Mouse (Mus musculus): ENCODE measurements around the gene Thnsl1.

Gene Thnsl1

GRCm38 (mm10) chr2:21244104-21244503 lies 38.6 kb downstream of the Thnsl1 start:
- 89% methylated on average over 4 of the region's 6 CpGs for WGBS

- WGBS, result 53% methylated on average over 4 of the region's 4 CpGs
Observed at GRCm38 (mm10) chr2:21244986-21245385, 39.5 kb downstream of the Thnsl1 start.

DNA sequence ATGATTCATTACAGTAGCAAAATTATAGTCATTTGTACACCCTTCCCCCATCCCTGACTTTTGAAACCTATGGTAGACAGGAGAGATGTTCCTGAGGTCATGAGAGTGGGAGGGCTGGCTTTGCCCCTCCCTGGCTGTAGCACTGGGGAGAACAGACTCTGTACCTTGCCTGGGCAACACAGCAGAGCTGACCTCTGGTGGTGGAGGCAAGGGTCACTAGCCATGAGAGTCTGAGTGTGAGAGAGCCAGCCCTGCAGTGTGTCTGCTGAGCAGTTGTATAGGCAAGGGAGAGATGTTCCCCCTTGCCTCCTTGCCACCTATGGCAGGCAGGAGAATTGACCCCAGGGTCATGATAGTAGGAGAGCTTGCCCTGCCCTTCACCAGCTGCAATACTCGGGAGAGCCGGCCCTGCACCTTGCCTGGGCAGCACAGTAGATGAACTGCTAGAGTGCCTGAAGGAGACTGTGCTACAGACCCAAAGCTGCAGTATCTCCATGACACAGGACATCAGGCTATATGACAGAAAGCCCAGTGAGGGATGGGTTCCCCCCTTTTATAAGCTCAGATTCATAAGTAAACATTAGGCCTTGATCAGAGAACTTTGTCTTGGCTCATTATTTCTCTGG lies 40.1 kb downstream of the Thnsl1 start:
- 90% methylated on average over 2 of the region's 2 CpGs for WGBS

- 72% methylated on average over 3 of the region's 3 CpGs for WGBS
Observed at GRCm38 (mm10) chr2:21253644-21254043, 48.1 kb downstream of the Thnsl1 start.

- 74% methylated on average over 4 of the region's 4 CpGs for WGBS
Observed at GRCm38 (mm10) chr2:21258281-21258680, 52.8 kb downstream of the Thnsl1 start.

- WGBS, result 74% methylated on average over 5 of the region's 5 CpGs
Observed at GRCm38 (mm10) chr2:21259081-21259480, 53.6 kb downstream of the Thnsl1 start.

DNA sequence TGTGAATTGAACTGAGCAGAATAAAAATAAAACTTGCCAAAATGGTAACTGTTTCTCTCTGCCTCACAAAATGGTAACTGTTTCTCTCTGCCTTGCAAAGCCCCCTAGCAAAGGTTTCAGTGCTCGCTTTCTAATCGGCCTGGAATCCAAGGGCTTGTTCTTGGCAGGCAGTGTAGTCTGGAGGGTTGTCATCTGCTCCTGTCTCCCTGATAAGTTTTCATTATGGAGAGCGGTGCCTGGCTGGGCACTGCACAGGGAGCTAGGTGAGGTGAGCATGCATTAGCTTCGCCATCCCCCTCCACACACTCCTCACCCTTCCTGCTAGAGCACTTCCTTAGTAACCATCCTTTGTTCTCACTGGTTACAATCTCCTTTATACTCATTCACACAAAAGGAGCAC lies 54.5 kb downstream of the Thnsl1 start:
- 61% methylated on average over 4 of the region's 4 CpGs for WGBS

- 16% methylated on average over 4 of the region's 4 CpGs for WGBS
Observed at GRCm38 (mm10) chr2:21261370-21262006, 56.0 kb downstream of the Thnsl1 start.

- WGBS, result 50% methylated on average over 4 of the region's 4 CpGs
Observed at GRCm38 (mm10) chr2:21264031-21264430, 58.5 kb downstream of the Thnsl1 start.
